Mouse (Mus musculus) NIH3T3 (cell line): Measurements from ENCODE around the gene Gm11492.

Source experiments
- DNase-seq: peaks from one replicate; pipeline ENCODE4 v3.0.0-alpha.2; 2012; ENCODE audit warnings: low read depth

Gm11492 gene

GRCm38 (mm10) chr11:87578963-87579601, 12.6 kb downstream of the Gm11492 start:
- no peak for DNase-seq

DNA sequence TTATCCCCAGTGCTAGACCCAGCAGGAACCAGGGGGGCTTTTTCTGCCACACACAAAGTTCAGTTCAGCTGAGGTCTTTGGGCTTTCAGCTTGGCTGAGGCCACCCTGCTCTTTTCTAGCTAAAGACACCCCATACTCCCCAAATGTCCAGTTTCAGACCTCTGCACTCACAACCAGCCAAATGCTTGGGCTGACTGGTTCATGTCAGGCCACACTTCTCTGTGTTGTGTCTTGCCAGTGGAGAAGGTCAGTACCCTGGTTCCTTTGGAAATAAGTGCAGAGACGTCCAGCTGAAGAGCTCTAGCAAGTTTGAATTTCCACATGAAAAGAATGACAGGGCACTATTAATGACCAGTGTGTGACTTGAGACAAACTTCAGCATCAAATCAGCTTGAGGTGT, 13.3 kb downstream of the Gm11492 start:
- no peak for DNase-seq

DNA sequence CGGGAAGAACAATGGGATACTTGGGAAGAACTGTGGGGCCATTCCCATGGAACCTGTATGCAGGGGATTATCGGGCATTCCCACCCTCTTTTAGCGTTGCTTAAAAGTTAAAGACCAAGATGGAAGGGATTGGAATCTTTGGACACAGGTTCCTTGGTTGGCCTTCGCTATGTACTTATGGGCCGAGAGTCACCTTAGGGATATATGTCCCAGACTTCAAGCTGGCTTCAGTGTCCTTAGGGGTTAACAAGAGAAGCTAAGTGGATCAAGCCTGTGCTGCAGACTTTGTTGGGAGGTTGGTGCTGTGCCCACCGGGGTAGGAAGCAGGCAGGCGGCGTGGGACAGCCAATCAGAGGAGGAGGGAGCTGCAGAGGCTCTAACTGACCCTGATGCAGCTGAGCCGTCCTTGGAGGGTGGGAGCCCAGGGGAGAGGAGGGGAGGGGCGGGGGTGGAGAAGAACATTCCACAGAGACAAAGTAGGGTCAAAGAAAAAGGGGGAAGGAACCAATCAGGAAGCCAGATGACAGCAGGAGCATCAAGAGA, 14.2 kb downstream of the Gm11492 start:
- DNase-seq: no peak

GRCm38 (mm10) chr11:87581161-87581865, 14.9 kb downstream of the Gm11492 start:
- no peak for DNase-seq

GRCm38 (mm10) chr11:87581933-87582710, 15.7 kb downstream of the Gm11492 start:
- DNase-seq: peak; percentile 77

- DNase-seq: no peak
Observed at GRCm38 (mm10) chr11:87583291-87584034, 17.0 kb downstream of the Gm11492 start.

DNA sequence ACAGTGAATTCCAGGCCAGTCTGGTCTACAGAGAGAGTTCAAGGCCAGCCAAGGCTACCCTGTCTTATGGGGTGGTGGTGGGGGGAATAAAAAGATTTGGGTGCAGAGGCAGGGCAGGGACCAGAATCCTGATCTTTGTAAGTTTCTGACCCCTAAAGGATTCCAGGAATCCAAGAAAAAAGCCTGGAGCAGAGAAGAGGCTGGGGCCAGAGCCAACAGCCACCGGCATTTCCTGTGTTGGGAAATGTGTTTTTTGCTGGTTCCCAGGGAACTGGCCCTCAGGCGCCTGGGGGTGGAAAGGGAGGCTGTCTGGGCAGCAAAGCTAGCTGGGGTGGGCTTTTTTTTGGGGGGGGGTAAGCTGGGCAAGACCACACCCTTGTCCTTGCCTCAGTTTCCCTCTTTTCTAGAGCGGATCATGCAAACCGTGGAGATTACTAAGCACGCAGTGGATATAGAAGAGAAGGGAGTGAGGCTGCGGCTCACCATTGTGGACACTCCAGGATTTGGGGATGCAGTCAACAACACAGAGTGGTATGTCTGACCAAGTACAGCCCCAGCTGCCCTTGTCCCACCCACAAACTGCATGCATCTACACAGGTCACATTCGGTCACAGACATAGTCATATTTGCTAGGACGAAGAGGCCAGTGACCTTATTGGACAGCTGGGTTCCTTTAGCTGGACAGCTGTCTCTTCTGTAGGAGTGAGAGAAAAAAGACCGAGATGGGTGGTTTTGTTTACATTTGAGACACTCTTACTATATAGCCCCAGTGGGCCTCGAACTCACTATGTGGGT, 18.5 kb downstream of the Gm11492 start:
- DNase-seq: peak; percentile 77

DNA sequence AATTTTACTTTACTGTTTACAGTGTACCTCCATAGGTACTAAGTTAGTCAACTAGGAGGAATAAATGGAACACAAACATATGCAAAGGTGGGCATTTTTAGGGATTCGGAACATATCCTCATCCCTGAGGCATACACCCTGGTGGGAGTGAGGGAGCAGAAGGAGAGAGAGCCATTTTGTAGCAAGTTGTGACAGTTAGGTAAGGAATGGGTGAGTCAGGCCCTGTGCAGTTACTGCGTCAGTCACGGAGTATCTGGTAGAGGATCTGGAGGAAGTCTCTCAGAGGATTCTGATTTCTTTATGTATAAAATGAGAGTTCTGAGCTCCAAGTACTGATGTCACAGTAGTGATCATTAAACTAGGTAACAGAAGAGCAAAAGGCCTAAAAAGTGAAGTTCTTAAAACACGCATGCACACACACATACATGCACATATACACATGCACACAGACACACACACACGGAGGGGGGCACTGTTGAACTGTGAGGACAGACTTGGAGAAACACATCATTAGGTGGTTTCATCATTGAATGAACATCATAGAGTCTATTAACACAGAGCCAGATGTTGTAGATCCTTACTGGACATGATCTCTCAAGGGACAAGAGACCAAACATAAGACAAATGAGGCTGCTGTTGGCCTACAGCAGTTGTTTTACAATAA, 20.9 kb downstream of the Gm11492 start:
- DNase-seq: peak; percentile 64

GRCm38 (mm10) chr11:87589605-87590004, 23.2 kb downstream of the Gm11492 start:
- no peak for DNase-seq

- peak; percentile 54 for DNase-seq
Observed at GRCm38 (mm10) chr11:87590841-87591525, 24.5 kb downstream of the Gm11492 start.

GRCm38 (mm10) chr11:87591526-87592353, 25.3 kb downstream of the Gm11492 start, which contains the start of gene Mtmr4:
Gene Mtmr4, plus strand, starts transcription at chr11:87592162.
- DNase-seq: peak; percentile 99

GRCm38 (mm10) chr11:87592354-87592695, 25.9 kb downstream of the Gm11492 start:
- no peak for DNase-seq

- DNase-seq: peak; percentile 55
Observed at GRCm38 (mm10) chr11:87592713-87593598, 26.5 kb downstream of the Gm11492 start.

DNA sequence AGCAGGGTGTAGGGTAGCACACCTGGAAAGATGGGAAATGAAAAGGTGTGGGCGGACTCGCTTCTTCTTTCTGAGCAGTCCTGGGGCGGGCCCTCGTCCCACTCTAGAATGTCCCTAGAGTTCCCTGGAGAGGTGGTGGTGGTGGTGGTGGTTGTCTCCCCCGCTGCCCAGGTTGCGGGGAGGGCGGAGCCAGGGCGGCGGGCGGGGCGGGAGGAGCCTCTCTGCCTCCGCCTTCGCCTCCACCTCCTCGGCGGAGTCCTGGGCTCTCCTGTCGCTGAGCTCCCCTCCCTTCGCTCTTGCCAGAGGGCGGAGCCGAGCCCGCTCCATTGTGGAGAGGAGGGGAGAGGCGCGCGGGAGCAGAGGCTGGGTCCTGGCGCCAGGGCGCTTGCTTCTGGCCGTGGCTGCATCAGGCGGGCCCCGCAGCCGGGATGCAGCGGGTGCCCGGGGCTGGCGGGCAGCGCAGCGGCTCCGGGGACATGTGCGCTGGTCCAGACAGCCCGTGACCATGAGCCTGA, 28.9 kb downstream of the Gm11492 start:
- peak; percentile 93 for DNase-seq

- DNase-seq: peak; percentile 48
Observed at GRCm38 (mm10) chr11:87595976-87596375, 29.5 kb downstream of the Gm11492 start.

DNA sequence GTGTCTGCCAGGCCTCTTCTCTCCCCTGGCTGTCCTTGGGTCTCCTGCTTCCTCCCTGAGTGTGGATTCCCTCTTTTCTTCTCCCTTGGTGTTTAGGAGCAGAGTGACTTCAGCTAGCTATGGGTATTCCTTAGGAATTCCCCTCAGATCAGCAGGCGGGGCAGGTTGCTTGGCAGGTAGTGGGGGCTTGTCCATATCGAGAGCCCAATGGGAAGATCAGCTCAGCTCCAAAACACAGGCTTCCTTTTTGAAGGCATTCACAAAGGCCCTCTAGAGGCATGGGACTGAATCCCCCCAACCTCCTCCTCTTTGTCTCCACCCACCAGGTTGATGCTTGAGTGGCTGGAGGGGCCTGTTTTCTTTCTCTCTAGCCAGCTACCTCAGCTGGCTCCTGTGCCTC, 30.0 kb downstream of the Gm11492 start:
- peak; percentile 22 for DNase-seq

DNA sequence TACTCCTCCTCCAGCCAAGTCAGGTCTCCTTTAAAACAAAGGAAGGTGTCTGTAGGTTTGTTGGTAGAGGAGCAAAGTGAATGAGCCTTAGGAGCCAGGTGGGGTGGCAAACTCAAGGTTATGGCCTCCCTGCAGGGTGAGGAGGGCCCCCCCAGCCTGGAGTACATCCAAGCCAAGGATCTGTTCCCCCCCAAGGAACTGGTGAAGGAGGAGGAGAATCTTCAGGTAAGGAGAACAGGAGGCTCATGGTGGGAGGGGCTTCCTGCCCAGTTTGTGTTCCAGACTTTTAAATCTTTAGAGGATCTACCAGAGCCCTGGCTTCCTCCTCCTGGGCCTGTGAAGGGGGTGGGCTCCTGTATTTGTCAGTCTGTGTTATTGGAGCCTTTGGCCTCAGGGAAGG, 30.6 kb downstream of the Gm11492 start:
- DNase-seq: no peak
